Mouse (Mus musculus) neural tube, embryonic 14.5 days (tissue): Measurements from ENCODE around the gene Hes7. TPM values are rescaled to one million over a fixed set of nuclear protein-coding genes. Genes with fewer than 3 reads are reported as not detected.

Source experiments
- ATAC-seq: fragments of 200-750 bp; cut with Nextera tagmentation; 2 replicates; pipeline ENCODE4 v1.8.0; 2017; ENCODE audit warnings: low read depth, mild to moderate bottlenecking, moderate TSS enrichment, moderate library complexity
- H3K27ac ChIP-seq: fragments of 300-500 bp; sonication (generic); 2 replicates; pipeline ENCODE4 v1.5.1; 2014; ENCODE audit warnings: low read depth, mild to moderate bottlenecking, control low read depth, low read length, moderate library complexity, mixed read lengths
- H3K27me3 ChIP-seq: fragments of 300-500 bp; sonication (generic); 2 replicates; pipeline ENCODE4 v1.6.1; 2014; ENCODE audit warnings: low read length; ENCODE audit not compliant: control insufficient read depth, insufficient read depth
- H3K36me3 ChIP-seq: fragments of 300-500 bp; sonication (generic); 2 replicates; pipeline ENCODE4 v1.6.1; 2014; ENCODE audit warnings: low read length, mixed read lengths; ENCODE audit not compliant: control insufficient read depth, insufficient read depth
- H3K4me1 ChIP-seq: fragments of 300-500 bp; sonication (generic); 2 replicates; pipeline ENCODE4 v1.6.1; 2014; ENCODE audit warnings: low read length; ENCODE audit not compliant: control insufficient read depth, insufficient read depth
- H3K4me2 ChIP-seq: fragments of 300-500 bp; sonication (generic); 2 replicates; pipeline ENCODE4 v1.6.1; 2014; ENCODE audit warnings: mild to moderate bottlenecking, low read depth, low read length, control low read depth
- H3K4me3 ChIP-seq: fragments of 300-500 bp; sonication (generic); 2 replicates; pipeline ENCODE4 v1.5.1; 2014; ENCODE audit warnings: low read depth, low read length, control low read depth, mixed read lengths
- H3K9ac ChIP-seq: fragments of 300-500 bp; sonication (generic); replicated peaks from 2 replicates; pipeline ENCODE4 v1.6.1; 2014; ENCODE audit warnings: low read depth, mild to moderate bottlenecking, control low read depth, low read length, mixed read lengths
- H3K9me3 ChIP-seq: fragments of 300-500 bp; sonication (generic); 2 replicates; pipeline ENCODE4 v1.6.1; 2016; ENCODE audit warnings: low read length; ENCODE audit not compliant: control insufficient read depth
- WGBS: fragments of 180-500 bp; shearing (Covaris S2); extraction: QIAGEN DNeasy Blood & Tissue Kit; methylation state at CpG from one replicate; pipeline ENCODE4 v1.1.7; 2014; 5-methylcytosine and 5-hydroxymethylcytosine counted together
- polyA plus RNA-seq: library from polyadenylated mRNA; unstranded; fragments of >200 nt; fragmentation: Nextera tagmentation; extraction: Ambion mirVana; gene quantifications from 2 replicates; pipeline ENCODE4 v1.2.1, GENCODE M21; 2014

Hes7 gene
- polyA plus RNA-seq, 1 experiment from 2014 or later: 0.52 TPM

- Histone ChIP-seq H3K27ac (no peak overlapping the region; the same call in 1 of the 2 replicates), H3K4me2 (peak overlapping the region; percentile 49), H3K27me3 (no peaks in the 10 kb centered on the region), H3K9me3 (no peaks in the 10 kb centered on the region), H3K36me3 (peaks cover 31% of the 10 kb centered on the region), H3K4me3 (peak overlapping the region; percentile 37), H3K4me1 (no peaks in the 10 kb centered on the region), H3K9ac (no peak overlapping the region)
- under 1% methylated on average over 30 of the region's 30 CpGs for WGBS
- ATAC-seq: peak; percentile 74; the same call in 1 of the 2 replicates
Observed at GRCm38 (mm10) chr11:69110319-69111046, 9.7 kb upstream of the Hes7 start.

- Histone ChIP-seq H3K27me3 (no peaks in the 10 kb centered on the region), H3K4me2 (peak overlapping the region; percentile 49), H3K27ac (no peak overlapping the region), H3K4me3 (peak overlapping the region; percentile 37), H3K9ac (no peak overlapping the region), H3K36me3 (peaks cover 23% of the 10 kb centered on the region), H3K4me1 (no peaks in the 10 kb centered on the region), H3K9me3 (no peaks in the 10 kb centered on the region)
- ATAC-seq: no peak
- 7% methylated on average over 21 of the region's 21 CpGs for WGBS
Observed at GRCm38 (mm10) chr11:69111051-69111810, 9.0 kb upstream of the Hes7 start.

- Histone ChIP-seq H3K4me1 (peaks cover under 1% of the 10 kb centered on the region; the same call in 1 of the 2 replicates), H3K4me3 (no peak overlapping the region)
- 55% methylated on average over 4 of the region's 4 CpGs for WGBS
Observed at GRCm38 (mm10) chr11:69111865-69112264, 8.3 kb upstream of the Hes7 start.

GRCm38 (mm10) chr11:69114018-69114417 is 6.2 kb upstream of the Hes7 start:
- no peak for ATAC-seq

More at GRCm38 (mm10) chr11:69111865-69112264, 8.3 kb upstream of the Hes7 start:
- H3K9me3 ChIP-seq: no peaks in the 10 kb centered on the region
- no peak overlapping the region for H3K27ac ChIP-seq
- H3K9ac ChIP-seq: no peak overlapping the region
- 0 out of 2 replicates have a peak overlapping the region, but pooled peaks have one; percentile 17 for H3K4me2 ChIP-seq
- no peaks in the 10 kb centered on the region for H3K27me3 ChIP-seq
- ATAC-seq: no peak
- peaks cover 19% of the 10 kb centered on the region; the same call in 1 of the 2 replicates for H3K36me3 ChIP-seq

GRCm38 (mm10) chr11:69114621-69115020 is 5.6 kb upstream of the Hes7 start:
- no peak for ATAC-seq

More at GRCm38 (mm10) chr11:69114018-69114417, 6.2 kb upstream of the Hes7 start:
- Histone ChIP-seq H3K4me3 (no peak overlapping the region), H3K27ac (no peak overlapping the region), H3K4me2 (no peak overlapping the region), H3K27me3 (no peaks in the 10 kb centered on the region), H3K9ac (no peak overlapping the region), H3K36me3 (peaks cover 5% of the 10 kb centered on the region; the same call in 1 of the 2 replicates), H3K4me1 (peaks cover 4% of the 10 kb centered on the region; the same call in 1 of the 2 replicates), H3K9me3 (no peaks in the 10 kb centered on the region)
- WGBS: 77% methylated on average over 3 of the region's 3 CpGs

GRCm38 (mm10) chr11:69116843-69117242 is 3.4 kb upstream of the Hes7 start:
- Histone ChIP-seq H3K27me3 (peaks cover 7% of the 10 kb centered on the region; the same call in 1 of the 2 replicates), H3K9me3 (no peaks in the 10 kb centered on the region), H3K4me3 (peak overlapping the region; percentile 71; the same call in 1 of the 2 replicates), H3K9ac (no peak overlapping the region), H3K36me3 (no peaks in the 10 kb centered on the region), H3K4me2 (peak overlapping the region; percentile 99), H3K27ac (no peak overlapping the region), H3K4me1 (peaks cover 16% of the 10 kb centered on the region)
- ATAC-seq: no peak
- WGBS: 54% methylated on average over 5 of the region's 5 CpGs

More at GRCm38 (mm10) chr11:69114621-69115020, 5.6 kb upstream of the Hes7 start:
- H3K4me1 ChIP-seq: peaks cover 8% of the 10 kb centered on the region; the same call in 1 of the 2 replicates
- no peaks in the 10 kb centered on the region for H3K9me3 ChIP-seq
- H3K9ac ChIP-seq: no peak overlapping the region
- H3K36me3 ChIP-seq: no peaks in the 10 kb centered on the region
- H3K27me3 ChIP-seq: no peaks in the 10 kb centered on the region
- no peak overlapping the region for H3K4me3 ChIP-seq
- no peak overlapping the region for H3K27ac ChIP-seq
- 84% methylated on average over 3 of the region's 3 CpGs for WGBS
- H3K4me2 ChIP-seq: no peak overlapping the region

GRCm38 (mm10) chr11:69117737-69118695 is 2.2 kb upstream of the Hes7 start:
- no peaks in the 10 kb centered on the region for H3K9me3 ChIP-seq
- H3K4me2 ChIP-seq: peak overlapping the region; percentile 99
- peak overlapping the region; percentile 52 for H3K27ac ChIP-seq
- ATAC-seq: 0 out of 2 replicates have a peak, but pooled peaks have one; percentile 13
- peaks cover 9% of the 10 kb centered on the region; the same call in 1 of the 2 replicates for H3K27me3 ChIP-seq
- H3K9ac ChIP-seq: peak overlapping the region; percentile 67
- H3K4me1 ChIP-seq: peaks cover 16% of the 10 kb centered on the region
- H3K4me3 ChIP-seq: peak overlapping the region; percentile 71
- H3K36me3 ChIP-seq: no peaks in the 10 kb centered on the region
- under 1% methylated on average over 45 of the region's 45 CpGs for WGBS

GRCm38 (mm10) chr11:69118765-69119164 is 1.4 kb upstream of the Hes7 start:
- no peak overlapping the region for H3K9ac ChIP-seq
- 0 out of 2 replicates have a peak, but pooled peaks have one; percentile 16 for ATAC-seq
- no peaks in the 10 kb centered on the region for H3K9me3 ChIP-seq
- WGBS: 1% methylated on average over 15 of the region's 15 CpGs
- H3K36me3 ChIP-seq: no peaks in the 10 kb centered on the region
- peaks cover 9% of the 10 kb centered on the region; the same call in 1 of the 2 replicates for H3K27me3 ChIP-seq
- no peak overlapping the region for H3K27ac ChIP-seq
- peaks cover 16% of the 10 kb centered on the region for H3K4me1 ChIP-seq
- H3K4me2 ChIP-seq: peak overlapping the region; percentile 99
- H3K4me3 ChIP-seq: peak overlapping the region; percentile 71
